8 mouse cellular contexts compared by ENCODE assay signal in the genomic region with DNA sequence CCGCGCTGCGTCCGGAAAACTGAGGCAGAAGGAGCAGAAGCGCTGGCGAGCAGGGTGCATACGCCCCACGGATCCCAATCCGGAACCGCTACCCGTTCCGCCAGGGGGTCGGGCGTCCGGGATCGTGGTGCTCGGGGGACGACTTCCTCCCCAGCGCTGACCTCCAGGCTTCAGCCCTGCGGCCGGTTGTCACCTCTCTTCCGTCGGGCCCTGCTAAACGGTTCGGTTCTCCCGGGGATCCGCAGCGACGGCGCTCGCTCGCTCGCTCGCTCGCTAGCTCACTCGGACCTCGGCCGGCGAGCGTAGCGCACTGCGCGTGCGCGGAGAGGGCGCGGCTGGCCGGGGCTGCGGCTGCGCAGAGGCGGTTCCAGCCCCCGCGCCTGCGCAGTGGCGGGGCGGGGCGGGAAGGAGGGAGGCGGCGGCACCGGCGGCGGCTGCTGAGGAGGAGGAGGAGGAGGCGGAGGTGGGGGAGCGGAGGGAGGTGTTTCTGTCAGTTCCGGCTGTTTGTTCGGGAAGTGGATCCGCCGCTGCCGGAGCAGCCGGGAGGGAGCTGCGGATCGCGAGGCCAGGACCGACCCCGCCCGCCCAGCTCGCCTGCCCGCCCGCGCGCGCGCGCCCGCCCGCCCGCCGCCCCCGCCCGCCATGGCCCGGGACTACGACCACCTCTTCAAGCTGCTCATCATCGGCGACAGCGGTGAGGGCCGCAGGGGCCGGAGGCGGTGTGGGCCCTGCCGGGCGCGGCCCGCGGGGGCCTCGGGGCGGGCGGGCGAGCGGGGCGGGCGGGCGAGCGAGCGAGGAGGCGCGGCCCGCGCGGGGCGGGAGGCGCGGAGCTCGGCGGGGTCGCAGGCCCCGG. TPM values are rescaled to one million over a fixed set of nuclear protein-coding genes. Genes with fewer than 3 reads are reported as not detected.
DNase-seq lines count a peak whose midpoint lies in the region; ATAC-seq and TF ChIP-seq lines count a peak whose summit lies in the region.

A gene (plus strand): TSS at position 404 of the 853 bp plus-strand sequence.

- no peaks in the 10 kb centered on the region for H3K27me3 ChIP-seq in embryonic facial prominence, embryonic 13.5 days
- H3K27me3 ChIP-seq in heart, adult 2 months (ENCODE audit: control insufficient read depth, insufficient read depth, low read length): no peaks in the 10 kb centered on the region
- no peaks in the 10 kb centered on the region for H3K27me3 ChIP-seq in limb, embryonic 13.5 days
- no peaks in the 10 kb centered on the region for H3K27me3 ChIP-seq in midbrain, embryonic 16.5 days (ENCODE audit: control insufficient read depth, insufficient read depth, low read depth, low read length)

- WGBS in embryonic facial prominence, embryonic 13.5 days: under 1% methylated on average over 75 of the region's 125 CpGs
- 2% methylated on average over 101 of the region's 125 CpGs for WGBS in heart, adult 2 months
- WGBS in limb, embryonic 13.5 days: under 1% methylated on average over 71 of the region's 125 CpGs
- WGBS in midbrain, embryonic 16.5 days: under 1% methylated on average over 73 of the region's 125 CpGs

- H3K4me1 ChIP-seq in embryonic facial prominence, embryonic 13.5 days: peaks cover 41% of the 10 kb centered on the region
- peaks cover 17% of the 10 kb centered on the region for H3K4me1 ChIP-seq in heart, adult 2 months (ENCODE audit: control insufficient read depth, insufficient read depth, low read length)
- peaks cover 30% of the 10 kb centered on the region for H3K4me1 ChIP-seq in limb, embryonic 13.5 days
- H3K4me1 ChIP-seq in midbrain, embryonic 16.5 days (ENCODE audit: control insufficient read depth, insufficient read depth, low read length): peaks cover 34% of the 10 kb centered on the region

- peak within 1 kb of the TSS; percentile 90 for H3K4me2 ChIP-seq in embryonic facial prominence, embryonic 13.5 days
- peak within 1 kb of the TSS; percentile 85 for H3K4me2 ChIP-seq in limb, embryonic 13.5 days (replicated peaks)
- peak within 1 kb of the TSS; percentile 84 for H3K4me2 ChIP-seq in midbrain, embryonic 16.5 days (ENCODE audit: low read length)

- H3K4me3 ChIP-seq in embryonic facial prominence, embryonic 13.5 days: peak within 1 kb of the TSS; percentile 71
- peak within 1 kb of the TSS; percentile 75 for H3K4me3 ChIP-seq in heart, adult 2 months
- peak within 1 kb of the TSS; percentile 86 for H3K4me3 ChIP-seq in limb, embryonic 13.5 days
- H3K4me3 ChIP-seq in midbrain, embryonic 16.5 days (ENCODE audit: low read depth, low read length): peak within 1 kb of the TSS; percentile 93

- H3K36me3 ChIP-seq in embryonic facial prominence, embryonic 13.5 days: 0 out of 2 replicates have a peak, but pooled peaks cover 4% of the 10 kb centered on the region
- H3K36me3 ChIP-seq in heart, adult 2 months (ENCODE audit: control insufficient read depth, insufficient read depth, low read length): no peaks in the 10 kb centered on the region
- H3K36me3 ChIP-seq in limb, embryonic 13.5 days: peaks cover 6% of the 10 kb centered on the region; the same call in 1 of the 2 replicates
- H3K36me3 ChIP-seq in midbrain, embryonic 16.5 days (ENCODE audit: control insufficient read depth, insufficient read depth, low read length): no peaks in the 10 kb centered on the region

- peaks cover 7% of the 10 kb centered on the region for H3K79me2 ChIP-seq in heart, adult 2 months (replicated peaks; ENCODE audit: control insufficient read depth, insufficient read depth, low read length)

- H3K9me3 ChIP-seq in embryonic facial prominence, embryonic 13.5 days: no peaks in the 10 kb centered on the region
- H3K9me3 ChIP-seq in limb, embryonic 13.5 days: no peaks in the 10 kb centered on the region
- H3K9me3 ChIP-seq in midbrain, embryonic 16.5 days (replicated peaks; ENCODE audit: control insufficient read depth, low read length, poor library complexity, severe bottlenecking): no peaks in the 10 kb centered on the region

- peak within 1 kb of the TSS; percentile 88 for H3K27ac ChIP-seq in embryonic facial prominence, embryonic 13.5 days
- peak within 1 kb of the TSS; percentile 98 for H3K27ac ChIP-seq in heart, adult 2 months
- H3K27ac ChIP-seq in limb, embryonic 13.5 days: peak within 1 kb of the TSS; percentile 86
- H3K27ac ChIP-seq in midbrain, embryonic 16.5 days (ENCODE audit: low read length): peak within 1 kb of the TSS; percentile 88

- DNase-seq in 3134 (ENCODE audit: extremely low read depth, insufficient read length, low spot score): peak; percentile 86
- DNase-seq in adrenal gland, postnatal 36 days: peak; percentile 96 to 98
- DNase-seq in heart, adult 2 months: peak; percentile 98 to 99
- peak; percentile 93 to 95 for DNase-seq in kidney, adult 8-10 months
- peak; percentile 93 to 95 for DNase-seq in spleen, postnatal 10 days (ENCODE audit: low spot score in 2 of 2)

- ATAC-seq in embryonic facial prominence, embryonic 13.5 days (ENCODE audit: insufficient number of reproducible peaks, insufficient read depth, low FRiP score, low TSS enrichment, low read depth): peak; percentile 86
- peak; percentile 90 for ATAC-seq in limb, embryonic 13.5 days (ENCODE audit: low FRiP score, low read depth)
- ATAC-seq in midbrain, embryonic 16.5 days: peak; percentile 83

- intact Hi-C loops in heart, adult 2 months (cut with DNase I): loop anchor here (2.0 to 10.0 kb wide), 3 partner anchors 21 to 147 kb away; a partner anchor contains a TSS

- peak within 1 kb of the TSS; percentile 83 for H3K9ac ChIP-seq in embryonic facial prominence, embryonic 13.5 days
- H3K9ac ChIP-seq in heart, adult 2 months (ENCODE audit: low read depth, low read length): peak within 1 kb of the TSS; percentile 83
- peak within 1 kb of the TSS; percentile 92 for H3K9ac ChIP-seq in limb, embryonic 13.5 days
- peak within 1 kb of the TSS; percentile 93 for H3K9ac ChIP-seq in midbrain, embryonic 16.5 days (ENCODE audit: low read depth, low read length)

- peak; percentile 40 for TF ChIP-seq CTCF in heart, adult 2 months (IDR thresholded peaks at IDR 0.05)

- TF ChIP-seq POLR2A in heart, adult 2 months (IDR thresholded peaks at IDR 0.05; ENCODE audit: insufficient read depth, low read depth, low read length): peak; percentile 97

- 0 out of 2 replicates have a peak, but pooled peaks have one; percentile 14 for TF ChIP-seq EP300 in heart, adult 2 months (IDR thresholded peaks at IDR 0.05; ENCODE audit: insufficient read depth, low read depth, low read length)

RNA-seq across cellular contexts. Expression of the gene that starts here (rescaled TPM):
- total RNA-seq in adrenal gland, postnatal 36 days (2021): 10 to 100 TPM; 62.9 to 68.8 TPM
- 13.1 and 15.9 TPM in 2 replicates for polyA plus RNA-seq in embryonic facial prominence, embryonic 13.5 days (2015; fragmentation: Nextera tagmentation; extraction: Ambion mirVana)
- total RNA-seq in heart, adult 2 months (2021): 10 to 100 TPM; 41.2 to 48.6 TPM
- 40.1 and 44.9 TPM in 2 replicates for polyA plus RNA-seq in heart, adult 2 months (2012; rRNA removed)
- polyA plus RNA-seq in limb, embryonic 13.5 days (2015; fragmentation: Nextera tagmentation; extraction: Ambion mirVana): 14.5 and 15.2 TPM in 2 replicates
- polyA plus RNA-seq in midbrain, embryonic 16.5 days (2015; fragmentation: Nextera tagmentation; extraction: Ambion mirVana): 16.5 and 18.5 TPM in 2 replicates

Comparison
In these comparisons a context has a peak if more than half of its experiments do, and no peak if none do; other contexts are left out.
1. Peak in every context shown above with its lines: DNase-seq, ATAC-seq, H3K4me3 ChIP-seq and H3K27ac ChIP-seq.